Mouse (Mus musculus): Measurements from ENCODE around the gene Arhgef15. TPM values are rescaled to one million over a fixed set of nuclear protein-coding genes. Genes with fewer than 3 reads are reported as not detected.
A peak's percentile ranks its signal among the peaks of the same experiment; 100 is the strongest.

Arhgef15 gene
- polyA plus RNA-seq, 1 experiment from 2014 or later, result 10.8 TPM

Small RNAs within 50 kb of the gene (microRNA-seq; reads per million reads assigned to microRNA genes)
- 4.2 reads per million, percentile 12 among the genes with 10 or more reads in this experiment for gene Mir3062

Other genes starting within 250 kb of the Arhgef15 start
- 61.8 and 63.2 TPM in 2 replicates for gene Ndel1, start 85.6 kb downstream of the Arhgef15 start, polyA plus RNA-seq (2014; fragmentation: Nextera tagmentation; extraction: Ambion mirVana)
- 0.05 TPM in 1 of 2 replicates, not detected in the other for gene Rnf222, start 68.9 kb downstream of the Arhgef15 start, polyA plus RNA-seq (2014; fragmentation: Nextera tagmentation; extraction: Ambion mirVana)
- gene Rpl26, start 55.9 kb downstream of the Arhgef15 start, polyA plus RNA-seq (2014; fragmentation: Nextera tagmentation; extraction: Ambion mirVana), result 669 and 732 TPM in 2 replicates
- not detected in 2 replicates for gene Odf4, start 30.4 kb downstream of the Arhgef15 start, polyA plus RNA-seq (2014; fragmentation: Nextera tagmentation; extraction: Ambion mirVana)
- gene Slc25a35, start 10.7 kb upstream of the Arhgef15 start, polyA plus RNA-seq (2014; fragmentation: Nextera tagmentation; extraction: Ambion mirVana), result 1.1 and 1.2 TPM in 2 replicates
- gene Rangrf, start 17.7 kb upstream of the Arhgef15 start, polyA plus RNA-seq (2014; fragmentation: Nextera tagmentation; extraction: Ambion mirVana), result 68.8 and 71.8 TPM in 2 replicates
- 14.3 and 16.5 TPM in 2 replicates for gene Pfas, start 51.0 kb upstream of the Arhgef15 start, polyA plus RNA-seq (2014; fragmentation: Nextera tagmentation; extraction: Ambion mirVana)
- gene Ctc1, start 58.4 kb upstream of the Arhgef15 start, polyA plus RNA-seq (2014; fragmentation: Nextera tagmentation; extraction: Ambion mirVana), result 38.8 and 43.8 TPM in 2 replicates
- 61.7 and 64.8 TPM in 2 replicates for gene Aurkb, start 88.2 kb upstream of the Arhgef15 start, polyA plus RNA-seq (2014; fragmentation: Nextera tagmentation; extraction: Ambion mirVana)
- 13.0 and 14.1 TPM in 2 replicates for gene Borcs6, start 102.2 kb upstream of the Arhgef15 start, polyA plus RNA-seq (2014; fragmentation: Nextera tagmentation; extraction: Ambion mirVana)
- 33.5 and 34.4 TPM in 2 replicates for gene Tmem107, start 113.3 kb upstream of the Arhgef15 start, polyA plus RNA-seq (2014; fragmentation: Nextera tagmentation; extraction: Ambion mirVana)
- gene Vamp2, start 131.0 kb upstream of the Arhgef15 start, polyA plus RNA-seq (2014; fragmentation: Nextera tagmentation; extraction: Ambion mirVana), result 81.5 and 93.9 TPM in 2 replicates
- 16.0 and 17.8 TPM in 2 replicates for gene Per1, start 137.7 kb upstream of the Arhgef15 start, polyA plus RNA-seq (2014; fragmentation: Nextera tagmentation; extraction: Ambion mirVana)
- gene Hes7, start 162.9 kb upstream of the Arhgef15 start, polyA plus RNA-seq (2014; fragmentation: Nextera tagmentation; extraction: Ambion mirVana), result 0.43 and 0.47 TPM in 2 replicates
- 0.28 and 1.2 TPM in 2 replicates for gene 9130213A22Rik, start 165.1 kb upstream of the Arhgef15 start, polyA plus RNA-seq (2014; fragmentation: Nextera tagmentation; extraction: Ambion mirVana)
- 0.09 and 0.15 TPM in 2 replicates for gene Aloxe3, start 168.4 kb upstream of the Arhgef15 start, polyA plus RNA-seq (2014; fragmentation: Nextera tagmentation; extraction: Ambion mirVana)
- not detected in 2 replicates for gene Alox12b, start 199.5 kb upstream of the Arhgef15 start, polyA plus RNA-seq (2014; fragmentation: Nextera tagmentation; extraction: Ambion mirVana)
- gene Alox8, start 240.4 kb upstream of the Arhgef15 start, polyA plus RNA-seq (2014; fragmentation: Nextera tagmentation; extraction: Ambion mirVana), result 1.3 and 2.7 TPM in 2 replicates